Mouse (Mus musculus) liver, embryonic 14.5 days (tissue): ENCODE results near the gene Mecom. TPM values are rescaled to one million over a fixed set of nuclear protein-coding genes. Genes with fewer than 3 reads are reported as not detected.

Experiments
- ATAC-seq: fragments of 200-750 bp; cut with Nextera tagmentation; 2 replicates; pipeline ENCODE4 v1.8.0; 2017; ENCODE audit warnings: moderate number of reproducible peaks, mild to moderate bottlenecking, moderate library complexity; ENCODE audit not compliant: insufficient read depth
- DNase-seq, 3 experiments: peaks; one replicate each; pipeline ENCODE4 v3.0.0-alpha.2; 2012 to 2013; ENCODE audit warnings: low read depth in 3 of 3, low spot score in 3 of 3
- H3K27ac ChIP-seq: fragments of 300-500 bp; sonication (generic); 2 replicates; pipeline ENCODE4 v1.5.1; 2014; ENCODE audit warnings: moderate library complexity, mild to moderate bottlenecking, control low read depth, inconsistent platforms
- H3K27me3 ChIP-seq: fragments of 300-500 bp; sonication (generic); 2 replicates; pipeline ENCODE4 v1.6.1; 2014; ENCODE audit warnings: mild to moderate bottlenecking, low read length, moderate library complexity; ENCODE audit not compliant: control insufficient read depth, insufficient read depth
- H3K36me3 ChIP-seq: fragments of 300-500 bp; sonication (generic); replicated peaks from 2 replicates; pipeline ENCODE4 v1.6.1; 2014; ENCODE audit warnings: low read depth; ENCODE audit not compliant: control insufficient read depth, insufficient read depth
- H3K4me1 ChIP-seq, 2 experiments: fragments of 200-500 bp in 1 of 2; fragments of 300-500 bp in 1 of 2; sonication (generic) in 1 of 2; replicated peaks; 2 replicates each; pipeline ENCODE4 v1.6.1; 2012 to 2014; ENCODE audit warnings: antibody characterized with exemption in 1 of 2, inconsistent platforms in 1 of 2, low read length in 1 of 2; ENCODE audit not compliant: control insufficient read depth in 2 of 2, insufficient read depth in 2 of 2
- H3K4me2 ChIP-seq: fragments of 300-500 bp; sonication (generic); 2 replicates; pipeline ENCODE4 v1.6.1; 2014; ENCODE audit warnings: low read depth, mild to moderate bottlenecking, control low read depth, moderate library complexity
- H3K4me3 ChIP-seq, 2 experiments: fragments of 200-500 bp in 1 of 2; fragments of 300-500 bp in 1 of 2; sonication (generic) in 1 of 2; 2 replicates each; pipeline ENCODE4 v1.5.1; 2012 to 2014; ENCODE audit warnings: low read depth in 2 of 2, low read length in 2 of 2, mild to moderate bottlenecking in 2 of 2, control low read depth in 1 of 2, inconsistent platforms in 1 of 2, moderate library complexity in 1 of 2; ENCODE audit not compliant: insufficient read depth in 1 of 2
- H3K9ac ChIP-seq: fragments of 300-500 bp; sonication (generic); replicated peaks from 2 replicates; pipeline ENCODE4 v1.6.1; 2014; ENCODE audit warnings: mild to moderate bottlenecking, control low read depth, moderate library complexity
- H3K9me3 ChIP-seq: fragments of 300-500 bp; sonication (generic); 2 replicates; pipeline ENCODE4 v1.6.1; 2016; ENCODE audit warnings: low read length, mixed read lengths; ENCODE audit not compliant: control insufficient read depth
- CTCF ChIP-seq: IDR thresholded peaks from 2 replicates; pipeline ENCODE4 v1.5.1; 2016; ENCODE audit warnings: antibody characterized with exemption, low read depth, control low read depth
- EP300 ChIP-seq: IDR thresholded peaks from 2 replicates; pipeline ENCODE4 v1.6.1; 2016; ENCODE audit warnings: antibody characterized with exemption, low read depth
- WGBS: fragments of 180-500 bp; shearing (Covaris S2); extraction: QIAGEN DNeasy Blood & Tissue Kit; methylation state at CpG from one replicate; pipeline ENCODE4 v1.1.7; 2014; ENCODE audit not compliant: insufficient replicate concordance; 5-methylcytosine and 5-hydroxymethylcytosine counted together
- polyA plus RNA-seq, 2 experiments: library from polyadenylated mRNA; depleted of rRNA in 1 of 2; stranded (reverse) in 1 of 2; unstranded in 1 of 2; fragments of >200 nt; fragmentation: Nextera tagmentation in 1 of 2; extraction: Ambion mirVana in 1 of 2; gene quantifications; 2 replicates each; pipeline versions ENCODE4 v1.2.1 to v1.2.3; 2012 to 2014

Gene Mecom
- polyA plus RNA-seq, 2 experiments = 0.67 to 0.75 TPM

DNA sequence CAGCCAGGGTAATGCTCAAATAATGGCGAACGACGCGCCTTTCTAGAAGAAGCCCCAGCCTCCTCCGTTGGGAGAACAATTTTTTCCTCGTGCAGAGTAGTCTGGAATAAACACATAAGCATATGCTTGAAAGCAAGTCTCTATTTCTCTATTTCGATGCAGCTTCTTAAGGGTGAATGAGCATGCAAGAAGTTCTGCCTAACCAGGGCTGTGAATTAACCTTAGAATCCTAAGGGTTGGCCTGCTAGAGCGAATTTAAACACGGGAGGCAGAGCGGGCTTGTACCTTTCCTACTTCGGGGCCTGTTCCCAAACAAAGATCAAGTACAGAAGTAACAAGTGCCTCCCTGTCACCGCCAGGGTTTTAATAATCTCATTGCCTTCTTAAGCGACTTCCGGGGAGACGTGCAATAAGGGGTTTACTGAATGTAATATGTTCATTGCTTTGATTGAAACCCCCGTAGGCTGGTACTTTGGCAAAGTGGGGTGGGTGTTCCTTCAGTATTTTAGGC, 42.0 kb downstream of the Mecom start:
- H3K27ac ChIP-seq = no peak overlapping the region
- no peaks in the 10 kb centered on the region for H3K36me3 ChIP-seq
- H3K27me3 ChIP-seq = peaks cover 55% of the 10 kb centered on the region
- H3K4me2 ChIP-seq = no peak overlapping the region
- no peaks in the 10 kb centered on the region for H3K4me1 ChIP-seq
- no peak overlapping the region for H3K4me3 ChIP-seq
- no peaks in the 10 kb centered on the region for H3K9me3 ChIP-seq
- ATAC-seq = no peak
- no peak overlapping the region for H3K9ac ChIP-seq
- 29% methylated on average over 16 of the region's 16 CpGs for WGBS
- TF ChIP-seq EP300 (no peak), CTCF (no peak)
- DNase-seq = no peak

DNA sequence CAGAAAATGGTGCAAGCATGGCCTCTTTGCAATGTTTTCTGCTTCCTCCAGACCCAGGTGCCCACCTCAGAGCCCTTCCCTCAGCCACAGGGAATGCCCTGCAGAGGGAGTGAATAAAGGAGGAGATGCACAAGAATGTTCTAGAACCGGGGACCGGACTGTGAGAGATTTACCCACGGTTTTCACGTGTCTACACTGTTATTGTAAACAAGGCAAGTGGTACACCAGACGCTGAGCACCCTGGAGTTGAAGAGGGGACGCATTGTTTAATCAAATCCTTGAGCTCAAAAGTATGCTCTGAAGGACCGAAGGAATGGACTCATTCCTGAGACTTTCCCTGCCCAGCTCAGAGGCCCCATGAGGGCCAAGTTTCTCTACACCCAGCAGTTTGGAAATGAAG, 43.2 kb downstream of the Mecom start:
- H3K36me3 ChIP-seq = no peaks in the 10 kb centered on the region
- H3K4me1 ChIP-seq = no peaks in the 10 kb centered on the region
- WGBS = 41% methylated on average over 7 of the region's 7 CpGs
- no peak overlapping the region for H3K27ac ChIP-seq
- no peak for TF ChIP-seq CTCF
- no peak for TF ChIP-seq EP300
- H3K4me3 ChIP-seq = no peak overlapping the region
- DNase-seq (no peak), ATAC-seq (no peak)
- no peaks in the 10 kb centered on the region for H3K9me3 ChIP-seq
- H3K4me2 ChIP-seq = no peak overlapping the region
- no peak overlapping the region for H3K9ac ChIP-seq
- H3K27me3 ChIP-seq = peaks cover 42% of the 10 kb centered on the region

DNA sequence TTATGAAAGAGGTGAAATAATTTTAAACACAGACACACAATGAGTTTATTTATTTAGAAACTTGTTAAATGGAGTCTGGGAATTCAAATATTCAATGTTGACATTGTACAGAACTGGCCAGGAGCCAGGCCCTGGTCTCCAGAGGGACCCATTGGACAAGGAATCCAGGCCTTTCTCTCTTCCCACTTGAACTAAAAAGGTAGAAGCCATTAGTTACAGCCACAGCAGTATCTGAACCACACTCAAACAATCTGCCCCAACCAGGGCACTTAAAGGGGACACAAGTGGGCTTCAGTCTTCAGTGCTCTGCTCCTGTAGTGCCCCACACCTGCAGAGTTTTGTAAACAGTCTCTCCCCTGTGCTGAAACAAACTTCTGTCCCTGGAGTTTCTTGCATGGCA, 44.0 kb downstream of the Mecom start:
- Histone ChIP-seq H3K9me3 (no peaks in the 10 kb centered on the region), H3K36me3 (no peaks in the 10 kb centered on the region), H3K27ac (no peak overlapping the region), H3K4me2 (no peak overlapping the region), H3K9ac (no peak overlapping the region), H3K4me3 (no peak overlapping the region), H3K27me3 (peaks cover 35% of the 10 kb centered on the region), H3K4me1 (no peaks in the 10 kb centered on the region)
- DNase-seq = no peak
- TF ChIP-seq CTCF (no peak), EP300 (no peak)
- no peak for ATAC-seq

DNA sequence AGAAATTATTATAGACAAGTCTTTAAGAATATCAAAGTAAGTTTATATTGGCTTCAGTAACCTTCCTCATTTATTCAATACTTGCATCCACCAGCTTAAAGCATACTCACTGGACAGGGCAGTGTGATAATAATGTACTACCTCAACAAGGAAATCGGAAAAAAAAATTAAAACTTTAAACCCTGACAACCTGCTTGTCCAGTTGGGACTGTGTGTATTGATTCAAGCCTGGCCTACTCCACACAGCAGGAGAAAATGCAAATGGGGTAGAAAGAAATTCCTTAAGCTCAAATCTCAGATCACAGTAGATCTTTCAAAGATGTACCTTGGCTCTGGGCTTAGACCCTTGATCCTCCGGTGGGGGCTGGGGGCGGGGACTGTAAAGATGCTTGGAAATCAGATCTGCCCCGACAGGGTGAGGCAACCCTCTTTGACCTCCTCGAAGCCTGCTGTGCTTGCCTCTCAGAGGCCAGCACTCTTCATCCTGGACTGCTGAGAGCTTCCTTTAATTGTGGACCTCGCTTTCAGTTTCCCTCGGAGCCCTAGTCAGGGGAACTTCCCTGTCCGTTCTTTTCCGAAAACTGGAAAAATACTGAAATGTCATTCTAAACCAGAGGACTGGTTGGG, 49.5 kb downstream of the Mecom start:
- H3K36me3 ChIP-seq = no peaks in the 10 kb centered on the region
- H3K27me3 ChIP-seq = no peaks in the 10 kb centered on the region
- H3K9me3 ChIP-seq = no peaks in the 10 kb centered on the region
- no peak overlapping the region for H3K4me2 ChIP-seq
- H3K4me1 ChIP-seq = no peaks in the 10 kb centered on the region
- 31% methylated on average over 9 of the region's 9 CpGs for WGBS
- H3K9ac ChIP-seq = no peak overlapping the region
- H3K27ac ChIP-seq = no peak overlapping the region
- ATAC-seq (no peak), DNase-seq (no peak)
- H3K4me3 ChIP-seq = no peak overlapping the region
- TF ChIP-seq CTCF = no peak
- no peak for TF ChIP-seq EP300

DNA sequence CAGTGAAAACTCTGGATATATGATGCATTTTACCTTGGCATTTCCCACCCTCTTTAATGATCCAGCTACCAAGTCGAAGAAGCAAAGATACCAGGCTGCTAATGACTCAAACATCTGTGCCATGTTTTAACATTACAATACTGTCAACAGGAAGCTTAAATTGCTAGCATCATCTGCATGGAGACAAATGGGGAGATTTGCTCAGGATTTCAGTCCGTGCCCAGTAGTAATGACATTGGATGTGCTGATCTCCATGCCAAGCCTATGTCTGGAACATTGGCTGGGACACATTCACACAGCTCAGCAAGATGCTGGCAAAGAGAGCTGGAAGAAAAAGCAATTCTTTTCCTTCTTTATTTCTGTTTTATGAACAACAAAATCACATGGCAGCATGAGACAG, 53.4 kb downstream of the Mecom start:
- DNase-seq = no peak
- H3K9ac ChIP-seq = no peak overlapping the region

More for the DNA sequence above, 53.4 kb downstream of the Mecom start:
- H3K9me3 ChIP-seq = no peaks in the 10 kb centered on the region
- WGBS = 47% methylated on average over 2 of the region's 2 CpGs
- no peaks in the 10 kb centered on the region for H3K36me3 ChIP-seq
- no peak for ATAC-seq
- TF ChIP-seq EP300 (no peak), CTCF (no peak)
- H3K27ac ChIP-seq = no peak overlapping the region
- no peaks in the 10 kb centered on the region for H3K4me1 ChIP-seq
- H3K27me3 ChIP-seq = no peaks in the 10 kb centered on the region
- H3K4me2 ChIP-seq = no peak overlapping the region
- H3K4me3 ChIP-seq = no peak overlapping the region
